Mouse (Mus musculus) neural tube, embryonic 12.5 days (tissue): Measurements from ENCODE around the gene Mvb12a. TPM values are rescaled to one million over a fixed set of nuclear protein-coding genes. Genes with fewer than 3 reads are reported as not detected.

Source experiments
- ATAC-seq: fragments of 200-750 bp; cut with Nextera tagmentation; 2 replicates; pipeline ENCODE4 v1.8.0; 2017; ENCODE audit warnings: low read depth, mild to moderate bottlenecking, moderate TSS enrichment, moderate library complexity; ENCODE audit not compliant: low FRiP score
- H3K27ac ChIP-seq: fragments of 300-500 bp; sonication (generic); 2 replicates; pipeline ENCODE4 v1.5.1; 2016
- H3K27me3 ChIP-seq: fragments of 300-500 bp; sonication (generic); replicated peaks from 2 replicates; pipeline ENCODE4 v1.6.1; 2016; ENCODE audit warnings: mild to moderate bottlenecking
- H3K36me3 ChIP-seq: fragments of 300-500 bp; sonication (generic); 2 replicates; pipeline ENCODE4 v1.6.1; 2016; ENCODE audit warnings: mild to moderate bottlenecking
- H3K4me1 ChIP-seq: fragments of 300-500 bp; sonication (generic); 2 replicates; pipeline ENCODE4 v1.6.1; 2016
- H3K4me2 ChIP-seq: fragments of 300-500 bp; sonication (generic); replicated peaks from 2 replicates; pipeline ENCODE4 v1.6.1; 2016; ENCODE audit warnings: mild to moderate bottlenecking
- H3K4me3 ChIP-seq: fragments of 300-500 bp; sonication (generic); 2 replicates; pipeline ENCODE4 v1.5.1; 2016
- H3K9ac ChIP-seq: fragments of 300-500 bp; sonication (generic); 2 replicates; pipeline ENCODE4 v1.6.1; 2016; ENCODE audit warnings: mild to moderate bottlenecking
- H3K9me3 ChIP-seq: fragments of 300-500 bp; sonication (generic); 2 replicates; pipeline ENCODE4 v1.6.1; 2016; ENCODE audit warnings: mild to moderate bottlenecking
- whole genome bisulfite sequencing: fragments of 180-500 bp; shearing (Covaris S2); methylation state at CpG from one replicate; pipeline ENCODE4 v1.1.7; 2016; 5-methylcytosine and 5-hydroxymethylcytosine counted together
- polyA plus RNA-seq: library from polyadenylated mRNA; unstranded; fragments of >200 nt; fragmentation: Nextera tagmentation; extraction: Ambion mirVana; gene quantifications from 2 replicates; pipeline ENCODE4 v1.2.1, GENCODE M21; 2016

Mvb12a gene
- polyA plus RNA-seq, 1 experiment from 2014 or later, result 62.6 TPM

GRCm38 (mm10) chr8:71569366-71570290, 26.9 kb downstream of the Mvb12a start:
- Histone ChIP-seq H3K9ac (peak overlapping the region; percentile 52), H3K36me3 (no peaks in the 10 kb centered on the region), H3K4me2 (peak overlapping the region; percentile 89), H3K4me3 (peak overlapping the region; percentile 61), H3K27me3 (peaks cover 26% of the 10 kb centered on the region), H3K4me1 (peaks cover 28% of the 10 kb centered on the region), H3K27ac (no peak overlapping the region; the same call in 1 of the 2 replicates), H3K9me3 (no peaks in the 10 kb centered on the region)
- peak; percentile 82 for ATAC-seq
- under 1% methylated on average over 51 of the region's 51 CpGs for WGBS

GRCm38 (mm10) chr8:71570291-71570954, 27.7 kb downstream of the Mvb12a start:
- peak overlapping the region; percentile 61 for H3K4me3 ChIP-seq
- peak overlapping the region; percentile 72 for H3K9ac ChIP-seq
- WGBS, result under 1% methylated on average over 41 of the region's 41 CpGs
- ATAC-seq, result peak; percentile 84
- H3K4me2 ChIP-seq, result peak overlapping the region; percentile 89
- H3K9me3 ChIP-seq, result no peaks in the 10 kb centered on the region
- H3K4me1 ChIP-seq, result peaks cover 28% of the 10 kb centered on the region
- H3K27ac ChIP-seq, result peak overlapping the region; percentile 50
- H3K27me3 ChIP-seq, result peaks cover 20% of the 10 kb centered on the region
- no peaks in the 10 kb centered on the region for H3K36me3 ChIP-seq

DNA sequence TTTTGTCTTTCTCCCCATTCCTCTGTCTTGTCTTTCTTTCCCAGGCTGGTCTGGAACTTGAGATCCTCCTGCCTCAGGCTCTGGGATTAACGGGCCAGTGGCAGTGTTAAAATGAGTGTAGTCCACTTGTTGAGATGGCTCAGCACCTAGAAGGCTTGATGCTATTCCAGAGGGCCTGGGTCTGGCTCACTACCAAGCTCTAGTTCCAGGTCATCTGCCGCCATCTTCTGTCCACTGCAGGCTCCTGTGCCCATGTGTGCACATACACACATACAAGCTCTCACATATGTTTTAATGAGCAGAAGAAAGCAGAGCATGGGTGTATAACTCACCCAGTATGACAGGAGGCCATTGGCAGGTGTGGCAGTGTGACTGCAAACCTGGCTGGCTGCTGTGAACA, 29.4 kb downstream of the Mvb12a start:
- Histone ChIP-seq H3K4me1 (peaks cover 28% of the 10 kb centered on the region), H3K27me3 (peaks cover 11% of the 10 kb centered on the region), H3K4me3 (no peak overlapping the region), H3K4me2 (peak overlapping the region; percentile 89; the same call in 1 of the 2 replicates), H3K27ac (no peak overlapping the region), H3K9ac (no peak overlapping the region), H3K9me3 (no peaks in the 10 kb centered on the region), H3K36me3 (no peaks in the 10 kb centered on the region)
- ATAC-seq, result no peak
- 87% methylated on average over 2 of the region's 2 CpGs for WGBS

DNA sequence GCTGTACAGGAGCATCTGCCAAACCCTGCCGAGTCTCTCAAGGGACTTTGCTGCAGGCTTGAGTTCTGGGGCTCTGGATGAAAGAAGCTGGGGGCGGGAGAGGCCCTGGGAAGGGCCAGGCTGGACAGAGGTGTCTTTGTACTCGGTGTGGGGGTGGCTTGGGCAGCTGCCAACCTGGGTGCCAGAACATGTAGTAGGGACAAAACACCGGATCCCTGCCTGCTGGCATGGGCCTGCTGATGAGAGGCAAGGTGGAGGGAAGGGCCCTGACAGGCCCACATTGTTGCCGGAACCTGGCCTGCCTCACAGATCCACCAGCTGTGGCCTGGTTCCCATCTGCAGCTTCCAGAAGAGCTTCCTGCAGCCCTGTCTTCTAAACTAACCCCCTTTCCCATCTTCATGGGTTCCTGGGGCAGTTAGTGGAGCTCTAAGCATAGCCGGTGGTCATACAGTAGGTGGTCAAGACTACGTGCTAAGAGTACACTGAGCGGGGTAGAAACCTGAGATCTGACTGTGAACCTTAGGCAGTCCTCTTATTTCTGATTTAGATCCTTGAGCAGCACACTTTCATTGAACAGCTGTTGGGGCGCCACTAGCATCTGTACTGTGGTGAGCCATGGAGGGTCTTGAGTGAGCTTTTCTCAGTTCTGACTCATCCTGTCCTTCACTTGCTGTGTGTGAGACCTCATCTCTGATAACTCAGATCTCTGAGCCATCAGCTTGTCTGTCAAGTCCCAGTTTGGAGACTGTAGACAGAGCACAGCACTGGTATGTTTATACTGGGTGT, 30.3 kb downstream of the Mvb12a start:
- no peak overlapping the region for H3K4me3 ChIP-seq
- 76% methylated on average over 9 of the region's 9 CpGs for WGBS
- H3K27me3 ChIP-seq, result peaks cover 10% of the 10 kb centered on the region
- H3K4me2 ChIP-seq, result peak overlapping the region; percentile 89
- peaks cover 28% of the 10 kb centered on the region for H3K4me1 ChIP-seq
- no peak for ATAC-seq
- no peaks in the 10 kb centered on the region for H3K36me3 ChIP-seq
- 0 out of 2 replicates have a peak overlapping the region, but pooled peaks have one; percentile 8 for H3K9ac ChIP-seq
- no peak overlapping the region; the same call in 1 of the 2 replicates for H3K27ac ChIP-seq
- no peaks in the 10 kb centered on the region for H3K9me3 ChIP-seq

GRCm38 (mm10) chr8:71574426-71574825, 31.7 kb downstream of the Mvb12a start:
- 78% methylated on average over 7 of the region's 7 CpGs for WGBS
- no peak overlapping the region for H3K9ac ChIP-seq

GRCm38 (mm10) chr8:71575020-71575419, 32.3 kb downstream of the Mvb12a start:
- Histone ChIP-seq H3K9me3 (no peaks in the 10 kb centered on the region), H3K27me3 (no peaks in the 10 kb centered on the region), H3K4me3 (no peak overlapping the region), H3K4me2 (no peak overlapping the region), H3K27ac (no peak overlapping the region), H3K4me1 (peaks cover 20% of the 10 kb centered on the region), H3K36me3 (peaks cover 7% of the 10 kb centered on the region; the same call in 1 of the 2 replicates), H3K9ac (no peak overlapping the region)
- 81% methylated on average over 1 of the region's 1 CpGs for WGBS
- no peak for ATAC-seq

More at GRCm38 (mm10) chr8:71574426-71574825, 31.7 kb downstream of the Mvb12a start:
- peaks cover 20% of the 10 kb centered on the region for H3K4me1 ChIP-seq
- H3K27me3 ChIP-seq, result no peaks in the 10 kb centered on the region
- no peak overlapping the region for H3K27ac ChIP-seq
- H3K4me2 ChIP-seq, result no peak overlapping the region
- ATAC-seq, result no peak
- no peaks in the 10 kb centered on the region for H3K9me3 ChIP-seq
- no peak overlapping the region for H3K4me3 ChIP-seq
- peaks cover 2% of the 10 kb centered on the region; the same call in 1 of the 2 replicates for H3K36me3 ChIP-seq

DNA sequence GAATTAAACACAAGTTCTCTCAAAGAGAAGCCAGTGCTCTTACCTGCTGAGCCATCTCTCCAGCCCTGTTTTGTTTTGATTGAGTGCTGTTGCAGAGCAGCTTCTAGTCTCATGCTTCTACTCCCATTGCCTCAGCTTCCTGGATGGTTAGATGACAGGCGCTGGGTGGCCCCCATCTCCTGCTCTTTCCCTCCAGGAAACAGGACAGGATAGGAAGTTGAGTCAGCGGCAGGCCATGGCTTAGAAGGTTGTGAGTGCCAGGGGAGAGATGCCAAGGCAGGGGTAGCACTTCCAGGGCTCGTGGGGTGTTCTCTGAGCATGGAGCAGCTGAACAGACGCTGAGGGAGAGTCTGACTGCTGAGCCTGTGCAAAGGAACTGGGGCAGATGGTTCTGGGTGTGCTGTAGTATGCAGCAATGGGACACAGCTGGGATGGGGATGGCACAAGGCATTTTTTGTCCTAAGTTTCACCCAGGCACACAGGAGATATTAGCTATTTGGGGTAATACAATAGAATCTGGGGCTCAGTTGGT, 35.2 kb downstream of the Mvb12a start:
- Histone ChIP-seq H3K27ac (no peak overlapping the region), H3K4me2 (no peak overlapping the region), H3K9me3 (no peaks in the 10 kb centered on the region), H3K36me3 (peaks cover 15% of the 10 kb centered on the region), H3K4me1 (0 out of 2 replicates have a peak, but pooled peaks cover 5% of the 10 kb centered on the region), H3K27me3 (no peaks in the 10 kb centered on the region), H3K9ac (no peak overlapping the region), H3K4me3 (no peak overlapping the region)
- ATAC-seq, result no peak
- 82% methylated on average over 4 of the region's 4 CpGs for WGBS

DNA sequence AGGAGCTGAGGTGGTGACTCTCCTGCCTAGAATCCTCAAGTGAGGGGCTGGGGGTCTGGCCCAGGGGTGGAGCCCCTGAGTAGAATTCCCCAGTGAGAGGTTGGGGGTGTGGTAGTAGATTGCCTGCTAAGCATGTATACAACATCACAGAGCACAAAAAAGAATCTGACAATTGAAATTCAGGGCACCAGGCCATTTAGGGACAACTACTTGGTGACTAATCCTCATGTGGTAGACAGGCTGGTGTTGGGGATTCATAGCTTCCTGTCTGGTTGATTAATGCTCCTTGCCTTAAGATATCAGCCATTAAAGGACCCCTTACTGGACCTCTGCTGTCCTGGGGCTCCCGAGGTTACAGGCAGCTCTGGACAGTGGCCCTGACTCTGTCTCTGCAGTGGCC, 36.3 kb downstream of the Mvb12a start:
- H3K27ac ChIP-seq, result no peak overlapping the region
- H3K4me1 ChIP-seq, result no peaks in the 10 kb centered on the region
- no peak overlapping the region for H3K4me3 ChIP-seq
- H3K4me2 ChIP-seq, result no peak overlapping the region
- no peaks in the 10 kb centered on the region for H3K9me3 ChIP-seq
- H3K9ac ChIP-seq, result no peak overlapping the region
- peaks cover 18% of the 10 kb centered on the region for H3K36me3 ChIP-seq
- 82% methylated on average over 1 of the region's 1 CpGs for WGBS
- ATAC-seq, result no peak
- H3K27me3 ChIP-seq, result no peaks in the 10 kb centered on the region

DNA sequence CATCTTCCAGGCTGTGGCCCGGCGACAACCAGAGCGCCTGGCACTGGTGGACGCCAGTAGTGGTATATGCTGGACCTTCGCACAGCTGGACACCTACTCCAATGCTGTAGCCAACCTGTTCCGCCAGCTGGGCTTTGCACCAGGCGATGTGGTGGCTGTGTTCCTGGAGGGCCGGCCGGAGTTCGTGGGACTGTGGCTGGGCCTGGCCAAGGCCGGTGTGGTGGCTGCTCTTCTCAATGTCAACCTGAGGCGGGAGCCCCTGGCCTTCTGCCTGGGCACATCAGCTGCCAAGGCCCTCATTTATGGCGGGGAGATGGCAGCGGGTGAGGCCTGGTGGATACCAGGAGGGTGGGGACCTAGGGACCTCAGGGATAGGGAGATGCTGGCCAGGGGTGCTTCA, 36.8 kb downstream of the Mvb12a start:
- Histone ChIP-seq H3K9ac (no peak overlapping the region), H3K4me3 (no peak overlapping the region), H3K9me3 (no peaks in the 10 kb centered on the region), H3K36me3 (peaks cover 22% of the 10 kb centered on the region), H3K4me2 (no peak overlapping the region), H3K27me3 (no peaks in the 10 kb centered on the region), H3K27ac (no peak overlapping the region), H3K4me1 (no peaks in the 10 kb centered on the region)
- no peak for ATAC-seq
- 89% methylated on average over 14 of the region's 14 CpGs for WGBS

- no peaks in the 10 kb centered on the region for H3K4me1 ChIP-seq
- H3K9ac ChIP-seq, result no peak overlapping the region
- no peak overlapping the region for H3K27ac ChIP-seq
- no peaks in the 10 kb centered on the region for H3K9me3 ChIP-seq
- H3K36me3 ChIP-seq, result peaks cover 30% of the 10 kb centered on the region
- no peak overlapping the region for H3K4me2 ChIP-seq
- ATAC-seq, result no peak
- WGBS, result 36% methylated on average over 9 of the region's 9 CpGs
- H3K4me3 ChIP-seq, result no peak overlapping the region
- no peaks in the 10 kb centered on the region for H3K27me3 ChIP-seq
Measured at GRCm38 (mm10) chr8:71580201-71580600, 37.5 kb downstream of the Mvb12a start.

- Histone ChIP-seq H3K9me3 (no peaks in the 10 kb centered on the region), H3K4me1 (peaks cover 13% of the 10 kb centered on the region), H3K9ac (no peak overlapping the region), H3K36me3 (peaks cover 35% of the 10 kb centered on the region), H3K4me2 (no peak overlapping the region), H3K27ac (no peak overlapping the region), H3K4me3 (no peak overlapping the region), H3K27me3 (no peaks in the 10 kb centered on the region)
- WGBS, result 89% methylated on average over 2 of the region's 2 CpGs
- ATAC-seq, result peak; percentile 21; the same call in 1 of the 2 replicates
Measured at GRCm38 (mm10) chr8:71586891-71587290, 44.2 kb downstream of the Mvb12a start.
